Mouse (Mus musculus) thymus, adult 2 months (tissue): ENCODE measurements around the gene Dmtf1.

Source experiments
- CTCF ChIP-seq: fragments of 200-500 bp; IDR thresholded peaks from 2 replicates; pipeline ENCODE4 v1.5.1; 2012; ENCODE audit warnings: mild to moderate bottlenecking, control low read depth, low read length, moderate library complexity, borderline replicate concordance; ENCODE audit not compliant: control insufficient read depth, poor library complexity, insufficient read depth; ENCODE audit errors: extremely low read depth
- POLR2A ChIP-seq: fragments of 200-500 bp; IDR thresholded peaks from 2 replicates; pipeline ENCODE4 v1.6.1; 2012; ENCODE audit warnings: mild to moderate bottlenecking, low read length, control low read depth, moderate library complexity; ENCODE audit not compliant: control insufficient read depth, poor library complexity, insufficient read depth; ENCODE audit errors: extremely low read depth

DNA sequence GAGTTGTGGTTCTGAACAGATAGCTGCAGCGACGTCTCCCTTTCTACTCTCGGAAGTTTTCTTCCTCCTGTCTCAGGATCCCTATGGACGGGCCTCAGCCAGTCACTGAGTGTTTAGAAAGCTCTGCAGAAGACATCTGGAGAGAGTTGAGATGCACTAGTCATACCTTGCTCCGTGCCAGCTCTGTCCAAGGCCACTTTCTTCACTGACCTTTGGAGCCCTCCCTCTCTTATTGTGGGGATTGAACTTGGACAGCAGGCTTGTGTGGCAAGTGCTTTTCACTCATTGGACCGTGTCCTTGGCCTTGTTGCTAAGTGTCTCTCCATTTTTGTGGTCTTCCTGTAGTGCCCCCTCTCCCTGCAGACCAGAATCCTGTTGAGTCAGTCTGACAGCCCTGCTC, 54.8 kb downstream of the Dmtf1 start:
- TF ChIP-seq CTCF (no peak), POLR2A (no peak)
